Comparison of ENCODE assay signal across 22 mouse cellular contexts in genomic region chr2:7145541-7146043, GRCm38 (mm10).
DNase-seq lines count a peak whose midpoint lies in the region; ATAC-seq and TF ChIP-seq lines count a peak whose summit lies in the region.
"Had no signal": no experiment of that assay in that cellular context is flagged by ENCODE, and none has a peak within 500 bp of the region (broad histone marks: within the 10 kb centered on the region; RNA-seq: fewer than 3 reads in every experiment).

No protein-coding gene starts in this region.

- ATAC-seq in forebrain, embryonic 16.5 days: no peak
- no peak for ATAC-seq in forebrain, embryonic 14.5 days
- ATAC-seq in intestine, embryonic 15.5 days: peak; percentile 20; the same call in 1 of the 2 replicates
- ATAC-seq: hindbrain, embryonic 16.5 days; inflammation-experienced regulatory T-cells, adult 6 months had no signal

- WGBS in forebrain, embryonic 16.5 days: 73% methylated on average over 4 of the region's 4 CpGs
- WGBS in forebrain, embryonic 14.5 days: 84% methylated on average over 4 of the region's 4 CpGs
- WGBS in intestine, embryonic 15.5 days: 81% methylated on average over 4 of the region's 4 CpGs

- intact Hi-C loops in left cerebral cortex, adult 2 months (cut with DNase I): no loop called here

- DNase-seq in forebrain, embryonic 14.5 days (ENCODE audit: low spot score): no peak
- DNase-seq in left cerebral cortex, adult 2 months (ENCODE audit: extremely low spot score in 1 of 2, low spot score in 2 of 2): no peak
- no peak for DNase-seq in left cerebral cortex, adult 8-10 months (ENCODE audit: low spot score in 2 of 2)
- no peak for DNase-seq in urinary bladder, postnatal 4 days (ENCODE audit: low spot score in 2 of 2)
- no peak for DNase-seq in frontal cortex, postnatal 25 days (ENCODE audit: low spot score in 2 of 2)
- DNase-seq: adrenal gland, adult 2 months; adrenal gland, postnatal 25 days; cerebellum, adult 18-20 months; cerebellum, postnatal 10 days; embryo, embryonic 11 days; gastrocnemius, adult 2 months; gastrocnemius, postnatal 25 days; heart, postnatal 4 days had no signal

- H3K4me2 ChIP-seq in forebrain, embryonic 16.5 days (ENCODE audit: low read length): no peak overlapping the region
- H3K4me2 ChIP-seq in forebrain, embryonic 14.5 days (ENCODE audit: low read length): no peak overlapping the region
- no peak overlapping the region for H3K4me2 ChIP-seq in intestine, embryonic 15.5 days (replicated peaks)
- H3K4me2 ChIP-seq: embryonic facial prominence, embryonic 15.5 days; heart, embryonic 13.5 days; hindbrain, embryonic 12.5 days had no signal

- H3K4me1 ChIP-seq in forebrain, embryonic 16.5 days (replicated peaks; ENCODE audit: control insufficient read depth, insufficient read depth, low read length): peaks cover 12% of the 10 kb centered on the region
- H3K4me1 ChIP-seq in forebrain, embryonic 14.5 days (ENCODE audit: control insufficient read depth, insufficient read depth, low read length): no peaks in the 10 kb centered on the region
- no peaks in the 10 kb centered on the region for H3K4me1 ChIP-seq in intestine, embryonic 15.5 days (replicated peaks)
- H3K4me1 ChIP-seq: embryonic facial prominence, embryonic 15.5 days; forebrain, embryonic 10.5 days; heart, embryonic 13.5 days; hindbrain, embryonic 12.5 days had no signal

- no peak overlapping the region for H3K9ac ChIP-seq in forebrain, embryonic 16.5 days (replicated peaks; ENCODE audit: low read depth, low read length)
- no peak overlapping the region for H3K9ac ChIP-seq in forebrain, embryonic 14.5 days (ENCODE audit: low read length)
- H3K9ac ChIP-seq in intestine, embryonic 15.5 days: no peak overlapping the region
- H3K9ac ChIP-seq: embryonic facial prominence, embryonic 15.5 days; heart, embryonic 13.5 days; hindbrain, embryonic 12.5 days had no signal

- H3K4me3 ChIP-seq in forebrain, embryonic 16.5 days (replicated peaks; ENCODE audit: low read length): no peak overlapping the region
- H3K4me3 ChIP-seq in forebrain, embryonic 14.5 days (ENCODE audit: low read depth, low read length): no peak overlapping the region
- H3K4me3 ChIP-seq in left cerebral cortex, adult 2 months: no peak overlapping the region
- H3K4me3 ChIP-seq in intestine, embryonic 15.5 days (replicated peaks): no peak overlapping the region
- H3K4me3 ChIP-seq: embryonic facial prominence, embryonic 15.5 days; erythroblast, embryonic 14.5 days; forebrain, embryonic 10.5 days; gastrocnemius, adult 2 months; heart, embryonic 13.5 days; hindbrain, embryonic 12.5 days had no signal

- H3K27ac ChIP-seq in forebrain, embryonic 16.5 days (ENCODE audit: low read length): peak overlapping the region; percentile 76
- no peak overlapping the region for H3K27ac ChIP-seq in forebrain, embryonic 14.5 days (ENCODE audit: low read depth, low read length)
- H3K27ac ChIP-seq in left cerebral cortex, adult 2 months: peak overlapping the region; percentile 86
- no peak overlapping the region for H3K27ac ChIP-seq in intestine, embryonic 15.5 days
- H3K27ac ChIP-seq: embryonic facial prominence, embryonic 15.5 days; forebrain, embryonic 10.5 days; gastrocnemius, adult 2 months; heart, embryonic 13.5 days; hindbrain, embryonic 12.5 days had no signal

- no peaks in the 10 kb centered on the region for H3K36me3 ChIP-seq in forebrain, embryonic 16.5 days (ENCODE audit: control insufficient read depth, insufficient read depth)
- no peaks in the 10 kb centered on the region for H3K36me3 ChIP-seq in forebrain, embryonic 14.5 days (ENCODE audit: control insufficient read depth, insufficient read depth, low read length)
- no peaks in the 10 kb centered on the region for H3K36me3 ChIP-seq in intestine, embryonic 15.5 days
- H3K36me3 ChIP-seq: embryonic facial prominence, embryonic 15.5 days; forebrain, embryonic 10.5 days; heart, embryonic 13.5 days; hindbrain, embryonic 12.5 days had no signal

- no peak for TF ChIP-seq CTCF in left cerebral cortex, adult 2 months (IDR thresholded peaks at IDR 0.05)

- H3K9me3 ChIP-seq in forebrain, embryonic 16.5 days (ENCODE audit: control insufficient read depth, low read length): no peaks in the 10 kb centered on the region
- H3K9me3 ChIP-seq in forebrain, embryonic 14.5 days (replicated peaks; ENCODE audit: control insufficient read depth, low read length): no peaks in the 10 kb centered on the region
- H3K9me3 ChIP-seq in intestine, embryonic 15.5 days: no peaks in the 10 kb centered on the region
- H3K9me3 ChIP-seq: embryonic facial prominence, embryonic 15.5 days; forebrain, embryonic 10.5 days; heart, embryonic 13.5 days; hindbrain, embryonic 12.5 days had no signal

- H3K27me3 ChIP-seq in forebrain, embryonic 16.5 days (replicated peaks; ENCODE audit: control insufficient read depth, insufficient read depth, low read length): no peaks in the 10 kb centered on the region
- no peaks in the 10 kb centered on the region for H3K27me3 ChIP-seq in forebrain, embryonic 14.5 days (replicated peaks; ENCODE audit: control insufficient read depth, insufficient read depth, low read length)
- no peaks in the 10 kb centered on the region for H3K27me3 ChIP-seq in intestine, embryonic 15.5 days (replicated peaks)
- H3K27me3 ChIP-seq: embryonic facial prominence, embryonic 15.5 days; heart, embryonic 13.5 days; hindbrain, embryonic 12.5 days had no signal

Comparison
In these comparisons a context has a peak if more than half of its experiments do, and no peak if none do; other contexts are left out.
1. H3K27ac ChIP-seq: peak in forebrain, embryonic 16.5 days (single experiment) and left cerebral cortex, adult 2 months (single experiment); none in forebrain, embryonic 14.5 days (single experiment) and intestine, embryonic 15.5 days (single experiment).